Mouse (Mus musculus) lung, adult 2 months (tissue): ENCODE results near the gene Rab25. TPM values are rescaled to one million over a fixed set of nuclear protein-coding genes. Genes with fewer than 3 reads are reported as not detected.
"Not testable (repeated sequence)": the region's sequence is repeated elsewhere in the genome, so short reads cannot be mapped to it uniquely, and the experiment has no call there.

Source experiments
- DNase-seq: peaks from one replicate; pipeline ENCODE4 v3.0.0; 2022
- H3K4me1 ChIP-seq: fragments of 200-500 bp; 2 replicates; pipeline ENCODE4 v1.6.1; 2011; ENCODE audit warnings: low read length; ENCODE audit not compliant: control insufficient read depth, insufficient read depth
- H3K4me3 ChIP-seq: fragments of 200-500 bp; replicated peaks from 2 replicates; pipeline ENCODE3; 2011; ENCODE audit warnings: low read depth, mild to moderate bottlenecking, control low read depth, low read length; ENCODE audit errors: extremely low read depth
- CTCF ChIP-seq: fragments of 200-500 bp; IDR thresholded peaks from 2 replicates; pipeline ENCODE4 v1.5.1; 2011; ENCODE audit warnings: mild to moderate bottlenecking, low read length, control low read depth; ENCODE audit not compliant: insufficient read depth
- POLR2A ChIP-seq: fragments of 200-500 bp; IDR thresholded peaks from 2 replicates; pipeline ENCODE4 v1.6.1; 2011; ENCODE audit warnings: low read depth, mild to moderate bottlenecking, control low read depth, low read length, borderline replicate concordance; ENCODE audit errors: extremely low read depth
- WGBS: fragments of 180-500 bp; shearing (Covaris S2); methylation state at CpG from one replicate; pipeline ENCODE4 v1.1.7; 2018; 5-methylcytosine and 5-hydroxymethylcytosine counted together
- polyA plus RNA-seq: library from polyadenylated mRNA; depleted of rRNA; stranded (reverse); fragments of >200 nt; gene quantifications from 2 replicates; pipeline ENCODE4 v1.2.3, GENCODE M21; 2012

The Rab25 gene
- polyA plus RNA-seq, 1 experiment = 105 TPM

DNA sequence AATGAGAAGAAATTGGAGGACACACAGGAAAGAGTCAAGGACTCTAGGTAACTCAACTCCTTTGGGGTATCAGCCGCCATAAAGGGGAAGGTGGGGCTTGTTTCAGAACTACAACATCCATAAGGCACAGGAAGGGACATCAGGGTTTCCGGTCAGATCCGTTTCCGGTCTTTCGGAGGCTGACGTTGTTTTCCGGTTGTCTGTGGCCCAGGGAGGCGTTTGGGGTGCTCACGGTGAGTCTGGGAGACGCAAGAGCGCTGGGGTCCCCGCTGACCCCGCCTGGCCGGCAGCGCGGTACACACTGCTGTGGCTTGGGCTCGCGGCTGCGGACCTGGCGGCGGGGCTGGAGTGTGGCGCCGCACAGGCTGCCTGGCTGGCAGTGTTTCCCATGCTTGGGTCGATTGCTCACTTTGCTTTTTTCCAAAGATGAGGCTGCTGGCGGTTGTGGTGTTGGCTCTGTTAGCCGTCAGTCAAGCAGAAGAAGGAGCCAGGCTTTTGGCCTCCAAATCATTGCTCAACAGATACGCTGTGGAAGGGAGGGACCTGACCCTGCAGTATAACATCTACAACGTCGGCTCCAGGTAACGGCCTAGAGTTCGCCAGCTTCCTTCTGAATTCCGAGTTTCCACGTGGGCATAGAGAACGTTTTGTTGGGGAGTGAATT, 31.5 kb upstream of the Rab25 start:
- under 1% methylated on average over 34 of the region's 34 CpGs for WGBS
- DNase-seq = peak; percentile 77
- H3K4me3 ChIP-seq = peak overlapping the region; percentile 90
- peak; percentile 89; the same call in 1 of the 2 replicates for TF ChIP-seq POLR2A
- no peak for TF ChIP-seq CTCF
- peaks cover 6% of the 10 kb centered on the region for H3K4me1 ChIP-seq

- peaks cover 6% of the 10 kb centered on the region for H3K4me1 ChIP-seq
- H3K4me3 ChIP-seq = peak overlapping the region; percentile 90
- 45% methylated on average over 8 of the region's 8 CpGs for WGBS
- no peak for DNase-seq
- TF ChIP-seq POLR2A (no peak), CTCF (no peak)
Measured at GRCm38 (mm10) chr3:88578498-88579424, 30.7 kb upstream of the Rab25 start.

- 82% methylated on average over 5 of the region's 5 CpGs for WGBS
- not testable (repeated sequence) for DNase-seq, H3K4me1 ChIP-seq, H3K4me3 ChIP-seq
Measured at GRCm38 (mm10) chr3:88577846-88578245, 29.7 kb upstream of the Rab25 start.

DNA sequence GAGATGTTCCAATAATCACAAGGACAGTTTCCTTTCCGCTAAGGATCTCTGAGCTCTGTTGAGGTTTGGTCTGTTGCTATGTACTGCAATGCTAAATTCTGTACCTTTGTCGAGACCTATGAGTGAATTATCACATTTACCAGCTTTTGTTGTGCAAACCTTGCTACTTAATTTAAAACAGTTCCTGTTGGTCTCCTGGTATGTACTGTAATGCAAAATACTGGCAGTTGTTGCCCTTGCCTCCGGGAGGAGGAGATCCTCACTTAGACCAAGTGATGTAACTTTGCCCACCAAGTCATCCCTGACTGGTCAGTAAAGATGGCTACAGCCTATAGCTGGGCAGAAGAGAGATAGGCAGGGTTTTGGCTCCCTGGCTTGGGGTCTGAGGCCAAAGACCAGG, 27.4 kb upstream of the Rab25 start, which contains the start of gene Ssr2:
Ssr2 (plus strand) TSS at position 337 of the 400 bp plus-strand sequence.
- WGBS = 87% methylated on average over 3 of the region's 3 CpGs

GRCm38 (mm10) chr3:88573810-88574209, 25.7 kb upstream of the Rab25 start:
- Histone ChIP-seq H3K4me3 (no peak overlapping the region), H3K4me1 (no peaks in the 10 kb centered on the region)
- no peak for DNase-seq
- WGBS = 93% methylated on average over 2 of the region's 2 CpGs
- TF ChIP-seq CTCF (no peak), POLR2A (no peak)

More for the DNA sequence above, 27.4 kb upstream of the Rab25 start, which contains the start of gene Ssr2:
- no peak for DNase-seq
- Histone ChIP-seq H3K4me1 (peaks cover 4% of the 10 kb centered on the region; the same call in 1 of the 2 replicates), H3K4me3 (no peak within 1 kb of the TSS)
- TF ChIP-seq CTCF (no peak), POLR2A (no peak)

DNA sequence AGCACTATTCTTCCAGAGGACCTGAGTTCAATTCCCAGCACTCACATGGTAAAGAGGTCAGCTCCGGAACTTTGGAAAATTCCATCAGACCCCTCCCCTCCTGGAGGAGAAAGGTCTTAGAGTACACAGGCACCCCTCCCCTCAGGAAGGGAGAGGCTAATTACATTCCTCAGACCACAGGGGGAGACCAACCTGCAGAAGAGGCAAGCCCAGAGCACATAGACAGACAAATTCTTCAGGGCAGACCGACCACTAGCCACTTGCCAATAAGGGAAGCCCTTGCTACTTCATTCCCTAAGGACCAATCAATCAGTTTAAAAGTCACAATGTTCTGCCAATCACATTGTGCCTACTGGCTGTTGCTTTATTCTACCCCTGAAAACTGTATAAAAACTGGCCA, 24.7 kb upstream of the Rab25 start:
- TF ChIP-seq POLR2A (no peak), CTCF (no peak)
- H3K4me3 ChIP-seq = no peak overlapping the region
- no peaks in the 10 kb centered on the region for H3K4me1 ChIP-seq
- DNase-seq = no peak
- WGBS = 67% methylated on average over 2 of the region's 2 CpGs

- 87% methylated on average over 1 of the region's 1 CpGs for WGBS
- no peak for TF ChIP-seq CTCF
- TF ChIP-seq POLR2A = no peak
- no peak overlapping the region for H3K4me3 ChIP-seq
- no peaks in the 10 kb centered on the region for H3K4me1 ChIP-seq
- no peak for DNase-seq
Measured at GRCm38 (mm10) chr3:88571856-88572255, 23.8 kb upstream of the Rab25 start.

DNA sequence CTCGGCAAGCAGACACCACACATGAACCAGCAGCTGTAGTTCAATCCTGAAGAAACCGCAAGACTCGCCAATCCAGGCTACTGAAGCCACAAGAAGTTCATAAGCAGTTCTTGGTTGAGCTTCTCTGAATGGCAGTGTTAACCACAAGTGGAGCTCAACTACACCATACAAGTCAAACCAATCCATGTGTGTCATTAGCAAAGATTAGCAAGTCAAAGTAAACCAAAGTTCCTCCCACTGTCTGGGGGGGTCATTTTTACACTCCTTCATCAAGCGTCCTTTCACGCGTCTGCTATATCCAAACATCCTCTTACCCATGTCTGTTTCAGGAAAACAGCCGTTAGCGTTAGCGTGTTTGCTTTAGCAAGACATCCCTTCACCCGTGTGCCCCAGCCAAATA, 22.2 kb upstream of the Rab25 start:
- TF ChIP-seq CTCF (no peak), POLR2A (no peak)
- H3K4me3 ChIP-seq = no peak overlapping the region

GRCm38 (mm10) chr3:88569694-88570093, 21.6 kb upstream of the Rab25 start:
- DNase-seq = no peak
- WGBS = 80% methylated on average over 5 of the region's 5 CpGs
- TF ChIP-seq POLR2A (no peak), CTCF (no peak)

More for the DNA sequence above, 22.2 kb upstream of the Rab25 start:
- no peak for DNase-seq
- 77% methylated on average over 10 of the region's 10 CpGs for WGBS
- H3K4me1 ChIP-seq = no peaks in the 10 kb centered on the region

GRCm38 (mm10) chr3:88569093-88569492, 21.0 kb upstream of the Rab25 start:
- TF ChIP-seq CTCF (no peak), POLR2A (no peak)
- 72% methylated on average over 2 of the region's 2 CpGs for WGBS
- Histone ChIP-seq H3K4me3 (no peak overlapping the region), H3K4me1 (no peaks in the 10 kb centered on the region)
- DNase-seq = no peak

More at GRCm38 (mm10) chr3:88569694-88570093, 21.6 kb upstream of the Rab25 start:
- no peaks in the 10 kb centered on the region for H3K4me1 ChIP-seq
- H3K4me3 ChIP-seq = no peak overlapping the region
